Mouse (Mus musculus) cortical plate, adult 2 months (tissue): ENCODE data around the gene Jarid2. TPM values are rescaled to one million over a fixed set of nuclear protein-coding genes. Genes with fewer than 3 reads are reported as not detected.

Source experiments
- H3K27ac ChIP-seq: fragments of 200-500 bp; 2 replicates; pipeline ENCODE4 v1.5.1; 2012; ENCODE audit warnings: low read length, control low read depth, inconsistent platforms; ENCODE audit not compliant: insufficient read depth
- H3K4me1 ChIP-seq: fragments of 200-500 bp; 2 replicates; pipeline ENCODE4 v1.6.1; 2011; ENCODE audit warnings: low read length; ENCODE audit not compliant: control insufficient read depth, insufficient read depth
- H3K4me3 ChIP-seq: fragments of 200-500 bp; 2 replicates; pipeline ENCODE4 v1.5.1; 2011; ENCODE audit warnings: mild to moderate bottlenecking, low read length, control low read depth; ENCODE audit not compliant: insufficient read depth
- CTCF ChIP-seq: fragments of 200-500 bp; IDR thresholded peaks from 2 replicates; pipeline ENCODE4 v1.5.1; 2011; ENCODE audit warnings: mild to moderate bottlenecking, control low read depth, low read length; ENCODE audit not compliant: insufficient read depth; ENCODE audit errors: extremely low read depth
- POLR2A ChIP-seq: fragments of 200-500 bp; IDR thresholded peaks from 2 replicates; pipeline ENCODE4 v1.6.1; 2011; ENCODE audit warnings: mild to moderate bottlenecking, low read length, control low read depth; ENCODE audit not compliant: insufficient read depth; ENCODE audit errors: extremely low read depth
- polyA plus RNA-seq: library from polyadenylated mRNA; depleted of rRNA; stranded (reverse); fragments of >200 nt; gene quantifications from 2 replicates; pipeline ENCODE4 v1.2.3, GENCODE M21; 2012

Gene Jarid2
- polyA plus RNA-seq, 1 experiment, result 18.2 TPM

- Histone ChIP-seq H3K4me1 (no peaks in the 10 kb centered on the region), H3K4me3 (no peak overlapping the region), H3K27ac (no peak overlapping the region)
- no peak for TF ChIP-seq POLR2A
- no peak for TF ChIP-seq CTCF
Observed at GRCm38 (mm10) chr13:44921721-44922120, 192.4 kb downstream of the Jarid2 start.

GRCm38 (mm10) chr13:44924042-44924441 lies 194.8 kb downstream of the Jarid2 start:
- H3K4me1 ChIP-seq, result peaks cover 1% of the 10 kb centered on the region; the same call in 1 of the 2 replicates
- no peak overlapping the region for H3K4me3 ChIP-seq
- H3K27ac ChIP-seq, result no peak overlapping the region
- TF ChIP-seq CTCF (no peak), POLR2A (no peak)

GRCm38 (mm10) chr13:44925173-44925572 lies 195.9 kb downstream of the Jarid2 start:
- H3K4me3 ChIP-seq, result no peak overlapping the region
- peaks cover 1% of the 10 kb centered on the region; the same call in 1 of the 2 replicates for H3K4me1 ChIP-seq
- TF ChIP-seq POLR2A, result no peak
- TF ChIP-seq CTCF, result no peak
- no peak overlapping the region for H3K27ac ChIP-seq

GRCm38 (mm10) chr13:44926311-44926710 lies 197.0 kb downstream of the Jarid2 start:
- TF ChIP-seq CTCF (no peak), POLR2A (no peak)
- no peak overlapping the region for H3K4me3 ChIP-seq
- H3K4me1 ChIP-seq, result peaks cover 1% of the 10 kb centered on the region; the same call in 1 of the 2 replicates
- no peak overlapping the region for H3K27ac ChIP-seq

DNA sequence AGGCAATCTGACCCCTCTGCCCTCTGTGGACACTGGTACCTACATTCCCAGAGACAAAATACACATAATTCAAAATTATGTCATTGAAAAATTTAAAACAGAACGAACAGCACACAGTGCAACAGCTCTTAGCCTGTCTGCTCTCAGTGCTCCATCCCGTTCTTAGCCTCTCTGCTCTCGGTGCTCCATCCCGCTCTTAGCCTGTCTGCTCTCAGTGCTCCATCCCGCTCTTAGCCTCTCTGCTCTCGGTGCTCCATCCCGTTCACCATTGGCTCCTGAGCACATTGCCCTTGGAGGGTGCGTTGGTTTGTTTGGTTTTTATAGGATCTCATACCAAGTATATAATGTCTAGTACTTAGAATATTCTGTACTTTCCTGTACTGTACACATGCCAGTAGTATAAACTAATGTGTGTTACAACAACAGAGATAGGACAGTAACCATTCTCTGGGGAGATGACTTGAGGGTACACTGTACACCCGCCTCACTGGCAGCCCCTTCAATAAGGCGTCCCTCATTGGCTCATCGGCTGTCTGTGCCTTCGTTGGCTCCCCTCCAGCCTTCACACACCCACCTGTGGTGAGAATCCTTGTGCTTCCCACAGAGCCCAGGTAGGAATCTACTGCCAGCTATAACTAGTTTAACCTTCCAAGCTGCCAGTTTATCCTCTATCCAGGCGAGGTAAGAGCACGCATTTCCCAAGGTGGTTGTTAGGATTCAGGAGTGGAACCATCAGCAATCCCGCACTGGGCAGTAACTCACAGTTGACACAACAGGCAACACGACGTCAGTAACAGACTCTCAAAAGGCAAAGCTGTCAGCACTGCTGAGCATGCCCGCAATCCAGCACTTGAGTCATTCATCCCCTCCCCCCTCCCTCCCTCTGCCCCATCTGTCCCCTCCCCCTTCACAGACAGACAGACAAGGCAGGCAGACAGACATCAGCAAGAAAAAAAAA lies 203.3 kb downstream of the Jarid2 start:
- TF ChIP-seq CTCF, result no peak
- no peak for TF ChIP-seq POLR2A
- peaks cover 5% of the 10 kb centered on the region for H3K4me1 ChIP-seq
- H3K27ac ChIP-seq, result no peak overlapping the region
- H3K4me3 ChIP-seq, result no peak overlapping the region

DNA sequence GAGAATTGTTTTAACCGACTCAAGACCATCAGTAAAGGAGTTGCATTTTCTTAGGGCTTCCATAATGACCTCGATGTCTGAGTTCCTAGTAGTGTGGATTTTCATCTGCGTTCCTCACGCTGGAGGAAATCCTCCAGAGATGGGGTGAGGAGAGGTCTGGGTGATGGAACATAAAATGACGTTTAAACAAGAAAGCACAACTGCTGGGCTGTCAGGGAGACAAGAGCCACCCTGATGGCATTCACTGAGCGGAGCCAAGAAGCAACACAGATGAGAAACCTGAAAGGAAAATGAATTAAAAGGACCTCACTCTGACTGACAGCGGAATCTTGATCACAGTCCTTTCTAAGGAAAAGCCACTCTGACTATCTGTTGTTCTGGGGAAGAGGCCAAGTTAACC lies 204.3 kb downstream of the Jarid2 start:
- H3K4me3 ChIP-seq, result no peak overlapping the region
- no peak for TF ChIP-seq POLR2A
- no peak for TF ChIP-seq CTCF
- peaks cover 6% of the 10 kb centered on the region for H3K4me1 ChIP-seq
- no peak overlapping the region for H3K27ac ChIP-seq

- Histone ChIP-seq H3K27ac (no peak overlapping the region), H3K4me1 (peaks cover 5% of the 10 kb centered on the region), H3K4me3 (no peak overlapping the region)
- no peak for TF ChIP-seq POLR2A
- TF ChIP-seq CTCF, result no peak
Observed at GRCm38 (mm10) chr13:44937681-44938080, 208.4 kb downstream of the Jarid2 start.

DNA sequence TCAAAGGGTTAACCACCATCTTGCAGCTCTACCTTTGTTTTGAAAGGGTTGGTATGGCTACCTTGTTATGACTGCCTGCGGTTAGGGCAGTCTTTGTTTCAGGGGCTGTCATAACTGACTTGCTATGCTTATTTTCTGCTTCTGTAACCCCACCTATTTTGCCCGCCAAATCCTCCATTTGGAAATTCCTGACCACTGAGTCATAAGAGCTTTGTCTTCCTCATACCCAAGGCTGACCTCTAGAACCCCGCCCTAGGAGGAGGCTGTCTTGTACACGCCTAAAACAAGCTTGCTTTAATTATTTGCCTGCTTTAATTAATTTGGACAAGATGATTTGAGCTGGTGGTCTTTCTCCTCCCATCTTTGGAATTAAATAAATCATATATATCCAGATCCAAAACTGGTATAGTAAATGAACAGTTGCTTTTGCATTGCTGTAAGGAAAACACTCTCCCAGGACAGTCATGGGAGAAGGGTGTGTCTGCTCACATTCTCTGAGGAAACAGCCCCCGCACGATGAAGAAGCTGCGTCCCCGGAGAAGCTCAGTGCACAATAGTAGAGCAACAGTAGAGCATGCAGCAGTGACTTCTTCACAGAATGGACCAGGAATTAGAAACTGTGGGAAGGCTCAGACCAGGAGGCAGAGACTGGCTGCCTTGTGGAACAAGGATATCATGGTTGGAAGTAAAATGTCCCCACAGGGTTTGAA lies 210.2 kb downstream of the Jarid2 start:
- TF ChIP-seq CTCF (no peak), POLR2A (no peak)
- H3K4me3 ChIP-seq, result no peak overlapping the region
- H3K27ac ChIP-seq, result no peak overlapping the region
- peaks cover 6% of the 10 kb centered on the region for H3K4me1 ChIP-seq

DNA sequence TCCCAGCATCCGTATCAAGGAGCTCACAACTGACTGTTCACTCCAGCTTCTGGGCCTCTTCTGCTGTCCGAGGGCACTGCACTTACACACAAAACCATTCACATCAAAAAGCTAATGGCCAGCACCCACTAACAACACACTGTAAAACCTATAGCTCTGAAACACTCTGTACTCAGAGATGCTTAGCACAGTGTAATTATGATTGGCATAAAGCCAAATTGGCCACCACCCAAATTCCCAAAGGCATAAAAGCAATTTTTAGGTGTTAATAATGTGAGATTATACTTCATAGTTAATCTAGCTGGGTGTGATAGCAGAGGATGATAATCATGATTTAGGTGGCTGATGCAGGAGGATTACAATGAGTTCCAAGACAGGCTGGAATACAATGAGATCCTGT lies 214.3 kb downstream of the Jarid2 start:
- no peak for TF ChIP-seq POLR2A
- Histone ChIP-seq H3K27ac (no peak overlapping the region), H3K4me1 (peaks cover 8% of the 10 kb centered on the region; the same call in 1 of the 2 replicates), H3K4me3 (no peak overlapping the region)
